Mouse (Mus musculus) left cerebral cortex, postnatal 4 days (tissue): ENCODE data around the gene Fam53b. TPM values are rescaled to one million over a fixed set of nuclear protein-coding genes. Genes with fewer than 3 reads are reported as not detected.

Experiments used
- DNase-seq: peaks from one replicate; pipeline ENCODE4 v3.0.0-alpha.2; 2022
- intact Hi-C: fragments of 180-260 bp; cut with DNase I; formaldehyde crosslinking; loops from one replicate; pipeline ENCODE4 v1.15.1; 2025
- total RNA-seq, 2 experiments: library from RNA; stranded (reverse); gene quantifications; 2 replicates each; pipeline ENCODE4 v1.2.3; 2021

The Fam53b gene
- total RNA-seq, 2 experiments from 2014 or later = 13.4 to 13.8 TPM

GRCm38 (mm10) chr7:132811716-132812618 is 1.7 kb downstream of the Fam53b start:
- DNase-seq = peak; percentile 41

GRCm38 (mm10) chr7:132810879-132811278 is 2.8 kb downstream of the Fam53b start:
- peak; percentile 95 for DNase-seq
- intact Hi-C loops = loop anchor here (1.0 kb wide), 1 partner anchor 155 kb away; no protein-coding TSS in a partner anchor

More at GRCm38 (mm10) chr7:132811716-132812618, 1.7 kb downstream of the Fam53b start:
- intact Hi-C loops = loop anchor here (1.0 kb wide), 1 partner anchor 156 kb away; no protein-coding TSS in a partner anchor

GRCm38 (mm10) chr7:132810368-132810767 is 3.3 kb downstream of the Fam53b start:
- intact Hi-C loops = no loop called here
- peak; percentile 81 for DNase-seq

DNA sequence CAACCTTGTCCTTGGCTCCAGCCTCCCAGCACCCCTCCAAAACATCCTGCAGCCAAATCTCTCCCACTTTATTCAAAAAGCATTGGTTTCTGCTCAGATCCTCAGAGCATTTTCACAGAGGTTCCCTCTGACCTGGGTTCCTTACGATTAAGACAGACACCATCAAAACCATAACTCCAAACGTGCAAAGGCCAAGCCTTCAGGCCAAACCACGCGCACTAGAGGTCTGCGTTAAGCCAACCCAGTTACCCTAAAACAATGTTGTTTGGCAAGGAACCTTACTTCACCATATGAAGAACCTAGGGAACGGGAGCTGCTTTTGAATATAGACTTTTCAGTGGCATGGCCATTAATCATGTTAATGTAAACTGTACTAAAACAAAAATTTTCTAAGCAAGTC is 4.0 kb downstream of the Fam53b start:
- no peak for DNase-seq
- intact Hi-C loops = no loop called here

DNA sequence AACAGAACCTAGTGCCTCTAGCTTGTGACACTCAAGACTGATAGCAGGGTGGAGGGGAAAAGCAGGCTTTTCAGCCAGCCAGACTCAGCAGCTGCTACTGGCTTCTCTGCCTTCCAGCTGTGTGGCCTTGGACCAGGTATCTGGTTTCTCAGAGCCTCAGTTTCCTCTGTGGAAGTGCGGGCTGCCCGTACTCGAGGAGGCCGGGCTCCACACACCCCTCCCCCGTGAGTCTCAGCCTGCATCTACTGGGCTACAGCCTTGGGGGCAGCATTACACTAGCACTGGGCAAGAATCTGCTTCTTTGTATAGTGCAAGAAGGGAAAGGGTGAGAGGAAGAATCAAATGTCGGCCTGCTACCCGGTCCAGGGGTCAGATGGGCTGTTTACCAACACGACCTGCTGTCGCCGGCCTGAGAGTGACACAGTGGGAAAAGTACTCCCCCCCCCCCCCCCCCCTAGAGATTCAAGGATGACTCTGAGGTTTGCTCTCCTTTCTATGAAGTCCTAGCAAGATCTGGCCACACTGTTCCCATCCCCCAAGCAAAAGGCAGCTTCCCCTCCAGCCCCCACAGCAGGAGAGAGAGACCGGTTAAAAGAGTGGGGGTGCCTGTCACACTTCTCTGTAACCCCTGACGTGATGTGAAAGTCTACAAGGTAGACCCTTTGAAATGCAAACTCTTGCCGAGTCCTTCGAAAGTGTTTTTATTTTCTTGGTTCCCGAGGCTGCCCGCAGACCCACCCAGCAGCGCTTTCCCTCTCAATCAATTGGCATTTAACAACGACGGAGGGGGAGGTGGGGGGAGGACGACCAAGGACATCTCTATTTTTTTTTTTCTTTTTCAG is 4.6 kb downstream of the Fam53b start:
- intact Hi-C loops = no loop called here

GRCm38 (mm10) chr7:132808051-132808796 is 5.5 kb downstream of the Fam53b start:
- peak; percentile 58 for DNase-seq
- intact Hi-C loops = no loop called here

More for the DNA sequence above, 4.6 kb downstream of the Fam53b start:
- DNase-seq = peak; percentile 56

GRCm38 (mm10) chr7:132806926-132807857 is 6.5 kb downstream of the Fam53b start:
- DNase-seq = peak; percentile 45
- intact Hi-C loops = no loop called here

DNA sequence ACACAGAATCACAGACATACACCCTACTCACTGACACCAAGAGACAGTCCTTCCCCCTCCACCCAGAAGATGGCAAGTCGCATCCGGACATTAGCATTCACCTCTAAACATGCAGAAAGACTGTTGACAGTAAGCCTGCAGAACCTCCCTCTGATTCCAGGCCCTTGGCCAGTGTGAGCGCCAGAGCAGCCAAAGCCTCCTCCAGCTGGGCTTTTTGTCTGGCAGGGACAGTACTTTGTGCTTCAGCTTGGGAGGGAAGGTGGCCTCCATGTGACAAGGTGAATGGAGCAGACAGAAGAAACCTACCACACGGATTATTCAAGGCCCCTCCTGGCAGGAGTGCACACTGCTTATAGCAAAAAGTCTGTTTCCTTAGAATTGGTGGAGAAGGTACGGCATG is 7.4 kb downstream of the Fam53b start:
- intact Hi-C loops = no loop called here
- peak; percentile 83 for DNase-seq

GRCm38 (mm10) chr7:132804951-132805350 is 8.7 kb downstream of the Fam53b start:
- intact Hi-C loops = no loop called here
- DNase-seq = no peak

DNA sequence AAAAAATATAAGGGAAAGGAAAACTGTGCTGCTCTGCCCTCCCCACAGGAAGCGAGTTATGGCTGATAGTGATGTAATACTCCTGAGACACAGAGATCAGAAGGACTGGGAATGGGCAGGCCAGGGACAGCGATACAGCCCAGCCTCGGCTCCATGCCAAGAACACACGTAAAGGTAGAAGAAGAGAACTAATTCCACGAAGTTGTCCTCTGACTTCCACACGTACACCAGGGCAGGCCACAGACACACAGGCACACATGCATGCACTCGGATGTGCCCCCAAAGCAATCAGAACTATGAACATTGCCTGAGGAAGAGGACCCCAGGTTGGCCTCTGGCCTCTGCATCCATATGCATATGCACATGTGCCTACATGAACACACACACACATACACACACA is 9.2 kb downstream of the Fam53b start:
- no peak for DNase-seq
- intact Hi-C loops = no loop called here

- intact Hi-C loops = no loop called here
- DNase-seq = no peak
Observed at GRCm38 (mm10) chr7:132803962-132804361, 9.7 kb downstream of the Fam53b start.

DNA sequence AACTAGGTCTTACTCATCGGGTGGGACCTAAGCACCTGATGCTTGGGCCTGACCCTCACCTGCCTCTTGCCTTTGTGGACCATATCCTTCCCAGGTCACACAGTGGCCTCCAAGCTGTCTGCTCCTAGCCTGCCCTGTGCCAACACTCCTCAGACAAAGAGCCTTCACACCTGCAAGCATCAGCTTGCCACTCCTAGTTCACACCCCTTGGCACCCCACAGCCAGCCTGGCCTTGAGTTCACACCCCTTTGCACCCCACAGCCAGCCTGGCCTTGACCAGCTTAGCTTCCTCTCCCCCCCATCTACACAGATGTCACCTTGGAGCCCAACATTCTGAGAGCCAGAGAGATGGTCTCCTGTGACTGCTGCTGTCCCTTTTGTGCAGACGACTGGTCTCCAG is 10.3 kb downstream of the Fam53b start:
- intact Hi-C loops = no loop called here
- DNase-seq = no peak

DNA sequence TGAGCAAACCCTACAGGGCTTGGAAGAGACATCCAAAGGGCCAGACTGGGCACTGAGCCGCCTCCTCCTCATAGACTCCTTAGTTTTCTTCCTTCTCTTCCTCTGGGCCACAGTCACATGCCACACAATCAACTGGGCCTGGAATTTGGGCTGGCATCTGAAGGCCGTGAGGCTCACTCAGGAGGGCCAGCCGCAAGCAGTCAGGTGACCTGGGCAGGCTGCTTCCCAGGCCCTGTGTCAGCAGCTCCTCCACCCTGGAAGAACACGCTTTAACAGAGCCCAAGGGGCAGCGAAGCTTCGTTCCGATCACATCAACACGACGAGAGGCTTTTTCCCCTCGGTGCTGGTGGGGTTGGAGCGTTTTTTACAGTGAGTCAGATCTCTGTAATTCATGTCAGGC is 11.0 kb downstream of the Fam53b start:
- no peak for DNase-seq
- intact Hi-C loops = no loop called here

DNA sequence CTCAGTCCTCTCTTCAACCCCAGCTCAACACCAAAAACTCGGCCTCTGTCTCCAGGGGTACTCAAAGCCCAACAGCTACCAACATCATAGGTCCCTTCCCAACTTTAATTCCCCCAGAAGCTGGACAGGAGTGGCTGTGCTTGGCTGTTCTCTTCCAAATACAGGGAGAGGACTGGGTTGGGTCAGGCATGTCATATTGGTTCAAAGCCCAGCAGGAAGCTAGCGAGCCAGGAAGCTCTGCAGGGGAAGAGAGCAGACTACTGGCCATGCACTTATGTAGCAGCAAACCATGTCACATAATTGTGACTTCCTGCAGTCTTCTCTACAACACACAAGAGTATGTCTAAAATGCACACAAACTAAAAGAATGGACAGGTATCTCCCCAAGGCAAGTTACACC is 11.6 kb downstream of the Fam53b start:
- no peak for DNase-seq
- intact Hi-C loops = no loop called here

DNA sequence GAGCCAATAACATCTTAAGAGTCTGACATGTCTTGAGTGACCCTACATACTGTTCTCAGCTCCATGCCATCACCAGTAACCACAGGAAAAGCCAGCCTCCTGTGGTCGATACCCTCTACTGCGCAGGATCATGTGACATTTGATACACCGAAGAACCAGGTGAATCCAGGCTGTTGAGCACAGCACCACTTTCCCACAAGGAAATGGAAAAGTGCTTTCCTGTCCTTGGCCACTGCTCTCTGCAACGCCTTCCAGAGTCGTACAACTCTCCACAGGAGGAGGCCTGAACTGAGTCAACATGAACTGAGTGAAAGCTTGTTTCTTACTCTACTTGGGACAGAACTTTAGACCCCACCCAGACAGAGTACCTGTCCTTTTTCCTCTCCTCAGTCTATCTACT is 12.2 kb downstream of the Fam53b start:
- intact Hi-C loops = no loop called here
- no peak for DNase-seq

GRCm38 (mm10) chr7:132800868-132801267 is 12.8 kb downstream of the Fam53b start:
- no peak for DNase-seq
- intact Hi-C loops = no loop called here

- no peak for DNase-seq
- intact Hi-C loops = no loop called here
Observed at GRCm38 (mm10) chr7:132799119-132800016, 14.3 kb downstream of the Fam53b start.

GRCm38 (mm10) chr7:132795141-132795540 is 18.5 kb downstream of the Fam53b start:
- DNase-seq = no peak
- intact Hi-C loops = no loop called here

DNA sequence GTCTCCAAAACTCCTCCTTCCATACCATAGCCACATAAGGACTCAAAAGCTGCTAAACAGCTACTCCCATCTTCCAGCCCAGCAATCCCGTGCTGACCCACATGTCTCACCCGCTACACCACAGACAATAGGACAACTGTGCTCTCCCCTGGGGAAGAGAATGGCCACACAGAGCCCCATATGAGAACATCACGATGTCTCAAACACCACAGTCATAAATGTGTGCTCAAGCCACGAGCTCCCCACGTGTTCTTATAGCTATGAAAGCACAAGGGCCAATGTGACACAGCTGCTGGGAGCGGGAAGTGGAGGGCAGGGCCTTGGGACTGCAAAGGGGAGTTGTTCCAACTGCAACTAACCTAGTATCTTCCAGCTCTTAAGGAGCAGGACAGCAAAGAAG is 20.2 kb downstream of the Fam53b start:
- DNase-seq = no peak
- intact Hi-C loops = no loop called here
